Mouse (Mus musculus) layer of hippocampus, postnatal 25 days (tissue): Measurements from ENCODE around the gene Tnmd. TPM values are rescaled to one million over a fixed set of nuclear protein-coding genes. Genes with fewer than 3 reads are reported as not detected.
A peak's percentile ranks its signal among the peaks of the same experiment; 100 is the strongest.

Experiments used
- DNase-seq, 2 experiments: peaks; one replicate each; pipeline ENCODE4 v3.0.0; 2022; ENCODE audit warnings: mixed read lengths in 2 of 2, low spot score in 1 of 2; ENCODE audit errors: extremely low spot score in 1 of 2
- total RNA-seq, 2 experiments: library from RNA; stranded (reverse); gene quantifications; 2 replicates each; pipeline ENCODE4 v1.2.3; 2021

Gene Tnmd
- total RNA-seq = not detected

GRCm38 (mm10) chrX:133850680-133851079 lies at the start of gene Tnmd:
Gene Tnmd (plus strand): TSS chrX:133850980.
- no peak for DNase-seq

- DNase-seq = no peak
These were observed 2.9 kb downstream of the Tnmd start for GRCm38 (mm10) chrX:133853637-133854036.

- DNase-seq = no peak
These were observed 19.0 kb downstream of the Tnmd start for GRCm38 (mm10) chrX:133869743-133870142.

GRCm38 (mm10) chrX:133887308-133887707 lies 36.5 kb downstream of the Tnmd start:
- no peak for DNase-seq

GRCm38 (mm10) chrX:133888111-133888510 lies 37.3 kb downstream of the Tnmd start:
- DNase-seq = no peak

GRCm38 (mm10) chrX:133898014-133898542 lies 47.3 kb downstream of the Tnmd start, which contains the start of gene Tspan6:
Gene Tspan6 (minus strand): TSS chrX:133898429.
- DNase-seq = peak; percentile 73 to 86

GRCm38 (mm10) chrX:133908261-133908660 lies 57.5 kb downstream of the Tnmd start, which contains the start of gene Srpx2:
Gene Srpx2 (plus strand): TSS chrX:133908426.
- DNase-seq = no peak

GRCm38 (mm10) chrX:133911397-133912103 lies 60.8 kb downstream of the Tnmd start:
- no peak for DNase-seq

- no peak for DNase-seq
These were observed 62.2 kb downstream of the Tnmd start for GRCm38 (mm10) chrX:133913006-133913405.

- no peak for DNase-seq
These were observed 63.4 kb downstream of the Tnmd start for GRCm38 (mm10) chrX:133914219-133914618.

Other genes with a start within 250 kb of the Tnmd start
- 10 to 100 TPM; 68.2 to 71.4 TPM for gene Pcdh19, start 162.0 kb upstream of the Tnmd start, total RNA-seq
- gene Tspan6, start 47.4 kb downstream of the Tnmd start, total RNA-seq = 10 to 100 TPM; 15.0 to 20.5 TPM
- gene Srpx2, start 57.4 kb downstream of the Tnmd start, total RNA-seq = 1 to 10 TPM in 1 of 2 experiments, under 1 TPM in 1; 0.61 to 1.3 TPM
- 1 to 10 TPM in 1 of 2 experiments, under 1 TPM in 1; 0.82 to 1.3 TPM for gene Sytl4, start 130.8 kb downstream of the Tnmd start, total RNA-seq
- gene Cstf2, start 208.2 kb downstream of the Tnmd start, total RNA-seq = 100 to 1,000 TPM in 1 of 2 experiments, 10 to 100 TPM in 1; 89.4 to 103 TPM